Mouse (Mus musculus): ENCODE results near the gene Srebf2.

- TF ChIP-seq CTCF (IDR thresholded peaks at IDR 0.05; ENCODE audit: low read depth, low read length) (no peak), POLR2A (IDR thresholded peaks at IDR 0.05; ENCODE audit: borderline replicate concordance, low read depth, low read length) (no peak)
Measured at GRCm38 (mm10) chr15:82203611-82204351, 56.8 kb downstream of the Srebf2 start.

Measured in bone marrow macrophage, adult 2 months (primary cell).